9 mouse cellular contexts compared by ENCODE assay signal in genomic region chr6:23491804-23492203, GRCm38 (mm10).
DNase-seq lines count a peak whose midpoint lies in the region; ATAC-seq and TF ChIP-seq lines count a peak whose summit lies in the region.
"Had no signal": no experiment of that assay in that cellular context is flagged by ENCODE, and none has a peak within 500 bp of the region (broad histone marks: within the 10 kb centered on the region; RNA-seq: fewer than 3 reads in every experiment).

No protein-coding gene starts in this region.

- H3K27me3 ChIP-seq in forebrain, embryonic 11.5 days (ENCODE audit: control insufficient read depth, insufficient read depth, low read length): no peaks in the 10 kb centered on the region
- no peaks in the 10 kb centered on the region for H3K27me3 ChIP-seq in forebrain, embryonic 10.5 days (ENCODE audit: poor library complexity, severe bottlenecking)
- no peaks in the 10 kb centered on the region for H3K27me3 ChIP-seq in kidney, embryonic 16.5 days (ENCODE audit: insufficient read depth, low read length)
- no peaks in the 10 kb centered on the region for H3K27me3 ChIP-seq in midbrain, embryonic 14.5 days (ENCODE audit: control insufficient read depth, insufficient read depth, low read length)

- 31% methylated on average over 7 of the region's 7 CpGs for WGBS in forebrain, embryonic 11.5 days
- 43% methylated on average over 7 of the region's 7 CpGs for WGBS in forebrain, embryonic 10.5 days
- WGBS in kidney, embryonic 16.5 days: 34% methylated on average over 7 of the region's 7 CpGs
- WGBS in midbrain, embryonic 14.5 days: 37% methylated on average over 7 of the region's 7 CpGs

- DNase-seq in forebrain, embryonic 11.5 days (ENCODE audit: low spot score): no peak
- no peak for DNase-seq in forebrain, embryonic 10.5 days (ENCODE audit: extremely low spot score, low spot score)
- peak; percentile 27 for DNase-seq in 416B (ENCODE audit: low read depth)
- DNase-seq in midbrain, embryonic 14.5 days: peak; percentile 84
- no peak for DNase-seq in thymus, postnatal 36 days
- no peak for DNase-seq in urinary bladder, adult 18-20 months (ENCODE audit: low spot score in 2 of 2)

- no peak overlapping the region for H3K27ac ChIP-seq in forebrain, embryonic 11.5 days (ENCODE audit: low read depth, low read length)
- H3K27ac ChIP-seq in forebrain, embryonic 10.5 days: no peak overlapping the region
- H3K27ac ChIP-seq in cortical plate, adult 2 months (ENCODE audit: insufficient read depth, low read length): no peak overlapping the region
- H3K27ac ChIP-seq in kidney, embryonic 16.5 days (ENCODE audit: low read length): no peak overlapping the region
- H3K27ac ChIP-seq in midbrain, embryonic 14.5 days (replicated peaks; ENCODE audit: low read depth, low read length): no peak overlapping the region

- no peak overlapping the region for H3K4me3 ChIP-seq in forebrain, embryonic 11.5 days (ENCODE audit: low read depth, low read length)
- H3K4me3 ChIP-seq in forebrain, embryonic 10.5 days: no peak overlapping the region
- no peak overlapping the region for H3K4me3 ChIP-seq in cortical plate, adult 2 months (ENCODE audit: insufficient read depth, low read length)
- no peak overlapping the region for H3K4me3 ChIP-seq in kidney, embryonic 16.5 days (ENCODE audit: low read length)
- H3K4me3 ChIP-seq in midbrain, embryonic 14.5 days (replicated peaks; ENCODE audit: low read depth, low read length): no peak overlapping the region
- H3K4me3 ChIP-seq: erythroblast, embryonic 14.5 days had no signal

- TF ChIP-seq POLR2A in cortical plate, adult 2 months (IDR thresholded peaks at IDR 0.05; ENCODE audit: extremely low read depth, insufficient read depth, low read length): no peak

- H3K9ac ChIP-seq in forebrain, embryonic 11.5 days (ENCODE audit: low read length): no peak overlapping the region
- no peak overlapping the region for H3K9ac ChIP-seq in kidney, embryonic 16.5 days (replicated peaks; ENCODE audit: low read length)
- H3K9ac ChIP-seq in midbrain, embryonic 14.5 days (replicated peaks; ENCODE audit: low read length): no peak overlapping the region

- no peaks in the 10 kb centered on the region for H3K4me1 ChIP-seq in forebrain, embryonic 11.5 days (replicated peaks; ENCODE audit: control insufficient read depth, insufficient read depth, low read length)
- H3K4me1 ChIP-seq in forebrain, embryonic 10.5 days: no peaks in the 10 kb centered on the region
- H3K4me1 ChIP-seq in cortical plate, adult 2 months (ENCODE audit: control insufficient read depth, insufficient read depth, low read length): no peaks in the 10 kb centered on the region
- no peaks in the 10 kb centered on the region for H3K4me1 ChIP-seq in kidney, embryonic 16.5 days (ENCODE audit: insufficient read depth, low read length)
- no peaks in the 10 kb centered on the region for H3K4me1 ChIP-seq in midbrain, embryonic 14.5 days (ENCODE audit: control insufficient read depth, insufficient read depth, low read length)

- H3K36me3 ChIP-seq in forebrain, embryonic 11.5 days (ENCODE audit: control insufficient read depth, insufficient read depth, low read length): no peaks in the 10 kb centered on the region
- H3K36me3 ChIP-seq in forebrain, embryonic 10.5 days (replicated peaks): no peaks in the 10 kb centered on the region
- H3K36me3 ChIP-seq in kidney, embryonic 16.5 days (ENCODE audit: insufficient read depth, low read length): no peaks in the 10 kb centered on the region
- H3K36me3 ChIP-seq in midbrain, embryonic 14.5 days (ENCODE audit: control insufficient read depth, insufficient read depth, low read length): no peaks in the 10 kb centered on the region

- H3K9me3 ChIP-seq in forebrain, embryonic 11.5 days (ENCODE audit: control insufficient read depth, low read length): no peaks in the 10 kb centered on the region
- no peaks in the 10 kb centered on the region for H3K9me3 ChIP-seq in forebrain, embryonic 10.5 days
- H3K9me3 ChIP-seq in kidney, embryonic 16.5 days (ENCODE audit: low read length): no peaks in the 10 kb centered on the region
- no peaks in the 10 kb centered on the region for H3K9me3 ChIP-seq in midbrain, embryonic 14.5 days (ENCODE audit: control insufficient read depth, low read length)

- ATAC-seq in forebrain, embryonic 11.5 days (replicated peaks; ENCODE audit: low FRiP score): peak; percentile 86
- ATAC-seq in kidney, embryonic 16.5 days (ENCODE audit: low FRiP score, low TSS enrichment): peak; percentile 71; the same call in 1 of the 2 replicates
- ATAC-seq in midbrain, embryonic 14.5 days (ENCODE audit: low FRiP score, low TSS enrichment): peak; percentile 86

- peak; percentile 81 for TF ChIP-seq CTCF in cortical plate, adult 2 months (IDR thresholded peaks at IDR 0.05; ENCODE audit: extremely low read depth, insufficient read depth, low read length)

- H3K4me2 ChIP-seq in forebrain, embryonic 11.5 days (ENCODE audit: low read depth, low read length, severe bottlenecking): no peak overlapping the region
- no peak overlapping the region for H3K4me2 ChIP-seq in kidney, embryonic 16.5 days (replicated peaks; ENCODE audit: low read depth, low read length)
- no peak overlapping the region for H3K4me2 ChIP-seq in midbrain, embryonic 14.5 days (ENCODE audit: low read length)

Comparison
In these comparisons a context has a peak if more than half of its experiments do, and no peak if none do; other contexts are left out.
1. DNase-seq: peak in 416B (single experiment) and midbrain, embryonic 14.5 days (single experiment); none in forebrain, embryonic 11.5 days (single experiment), forebrain, embryonic 10.5 days (single experiment), thymus, postnatal 36 days (0 of 2) and urinary bladder, adult 18-20 months (0 of 2).
2. Peak in every context shown above with its lines, with median percentiles within 50 percentile points of each other: ATAC-seq.